Comparison of ENCODE assay signal across 20 mouse cellular contexts in genomic region chr3:121684552-121684951, GRCm38 (mm10). TPM values are rescaled to one million over a fixed set of nuclear protein-coding genes. Genes with fewer than 3 reads are reported as not detected.
"Had no signal": no experiment of that assay in that cellular context is flagged by ENCODE, and none has a peak within 500 bp of the region (broad histone marks: within the 10 kb centered on the region; RNA-seq: fewer than 3 reads in every experiment).

No protein-coding gene starts in this region.

- DNase-seq: lung, postnatal 14 days; right cerebral cortex, postnatal 25 days; thymus, adult 2 months; thymus, postnatal 25 days had no signal

- H3K9ac ChIP-seq: limb, embryonic 12.5 days; liver, embryonic 12.5 days; lung, embryonic 15.5 days; midbrain, embryonic 12.5 days had no signal

- H3K4me2 ChIP-seq: limb, embryonic 12.5 days; liver, embryonic 12.5 days; lung, embryonic 15.5 days; midbrain, embryonic 12.5 days had no signal

- ATAC-seq: inflammation-experienced regulatory T-cells, adult 6 months; intestine, postnatal 0 days; liver, embryonic 12.5 days; midbrain, embryonic 16.5 days had no signal

- H3K4me3 ChIP-seq: layer of hippocampus, adult 2 months; limb, embryonic 12.5 days; liver, embryonic 12.5 days; lung, embryonic 15.5 days; midbrain, embryonic 12.5 days had no signal

- H3K27me3 ChIP-seq: liver, embryonic 12.5 days; lung, embryonic 15.5 days had no signal

- H3K36me3 ChIP-seq: limb, embryonic 12.5 days; liver, embryonic 12.5 days; lung, embryonic 15.5 days; midbrain, embryonic 12.5 days had no signal

- H3K27ac ChIP-seq: layer of hippocampus, adult 2 months; limb, embryonic 12.5 days; liver, embryonic 12.5 days; lung, embryonic 15.5 days; midbrain, embryonic 12.5 days had no signal

- H3K9me3 ChIP-seq: limb, embryonic 12.5 days; liver, embryonic 12.5 days; lung, embryonic 15.5 days; midbrain, embryonic 12.5 days had no signal

RNA-seq across cellular contexts. Expression of gene 4930432M17Rik, which starts 14.0 kb away (rescaled TPM):
- total RNA-seq: layer of hippocampus, adult 2 months; layer of hippocampus, postnatal 10 days; left cerebral cortex, postnatal 36 days; megakaryocyte-erythroid progenitor cell, adult 5-6 weeks had no signal
- polyA plus RNA-seq: inflammation-experienced regulatory T-cells, adult 6 months; intestine, postnatal 0 days; kidney, embryonic 14.5 days; limb, embryonic 12.5 days; liver, embryonic 12.5 days; liver, embryonic 16.5 days; lung, embryonic 15.5 days; midbrain, embryonic 12.5 days; midbrain, embryonic 16.5 days; neural tube, embryonic 14.5 days; testis, adult 2 months; thymus, adult 2 months; urinary bladder, adult 2 months had no signal

RNA-seq across cellular contexts. Expression of gene F3, which starts 38.8 kb away (rescaled TPM):
- total RNA-seq: megakaryocyte-erythroid progenitor cell, adult 5-6 weeks had no signal
